Mouse (Mus musculus) liver, embryonic 15.5 days (tissue): Measurements from ENCODE around the gene Fads3. TPM values are rescaled to one million over a fixed set of nuclear protein-coding genes. Genes with fewer than 3 reads are reported as not detected.

Source experiments
- ATAC-seq: fragments of 200-750 bp; cut with Nextera tagmentation; 2 replicates; pipeline ENCODE4 v1.8.0; 2017; ENCODE audit warnings: moderate number of reproducible peaks, mild to moderate bottlenecking, moderate library complexity; ENCODE audit not compliant: insufficient read depth
- H3K27ac ChIP-seq: fragments of 300-500 bp; sonication (generic); replicated peaks from 2 replicates; pipeline ENCODE4 v1.5.1; 2015; ENCODE audit warnings: mild to moderate bottlenecking, inconsistent platforms
- H3K27me3 ChIP-seq: fragments of 300-500 bp; sonication (generic); 2 replicates; pipeline ENCODE4 v1.6.1; 2015; ENCODE audit warnings: mild to moderate bottlenecking, inconsistent platforms
- H3K36me3 ChIP-seq: fragments of 300-500 bp; sonication (generic); replicated peaks from 2 replicates; pipeline ENCODE4 v1.6.1; 2015; ENCODE audit warnings: moderate library complexity, mild to moderate bottlenecking, inconsistent platforms
- H3K4me1 ChIP-seq: fragments of 300-500 bp; sonication (generic); replicated peaks from 2 replicates; pipeline ENCODE4 v1.6.1; 2015; ENCODE audit warnings: inconsistent platforms
- H3K4me2 ChIP-seq: fragments of 300-500 bp; sonication (generic); 2 replicates; pipeline ENCODE4 v1.6.1; 2015; ENCODE audit warnings: moderate library complexity, mild to moderate bottlenecking, inconsistent platforms
- H3K4me3 ChIP-seq: fragments of 300-500 bp; sonication (generic); replicated peaks from 2 replicates; pipeline ENCODE4 v1.5.1; 2015; ENCODE audit warnings: mild to moderate bottlenecking, inconsistent platforms
- H3K9ac ChIP-seq: fragments of 300-500 bp; sonication (generic); 2 replicates; pipeline ENCODE4 v1.6.1; 2015; ENCODE audit warnings: moderate library complexity, mild to moderate bottlenecking, inconsistent platforms
- H3K9me3 ChIP-seq: fragments of 300-500 bp; sonication (generic); replicated peaks from 2 replicates; pipeline ENCODE4 v1.6.1; 2016; ENCODE audit warnings: inconsistent platforms
- WGBS: fragments of 180-500 bp; shearing (Covaris S2); methylation state at CpG from one replicate; pipeline ENCODE4 v1.1.7; 2015; ENCODE audit warnings: mixed read lengths; ENCODE audit not compliant: insufficient replicate concordance; 5-methylcytosine and 5-hydroxymethylcytosine counted together
- polyA plus RNA-seq: library from polyadenylated mRNA; unstranded; fragments of >200 nt; fragmentation: Nextera tagmentation; extraction: Ambion mirVana; gene quantifications from 2 replicates; pipeline ENCODE4 v1.2.1, GENCODE M21; 2015

The Fads3 gene
- polyA plus RNA-seq, 1 experiment from 2014 or later, result 7.6 TPM

DNA sequence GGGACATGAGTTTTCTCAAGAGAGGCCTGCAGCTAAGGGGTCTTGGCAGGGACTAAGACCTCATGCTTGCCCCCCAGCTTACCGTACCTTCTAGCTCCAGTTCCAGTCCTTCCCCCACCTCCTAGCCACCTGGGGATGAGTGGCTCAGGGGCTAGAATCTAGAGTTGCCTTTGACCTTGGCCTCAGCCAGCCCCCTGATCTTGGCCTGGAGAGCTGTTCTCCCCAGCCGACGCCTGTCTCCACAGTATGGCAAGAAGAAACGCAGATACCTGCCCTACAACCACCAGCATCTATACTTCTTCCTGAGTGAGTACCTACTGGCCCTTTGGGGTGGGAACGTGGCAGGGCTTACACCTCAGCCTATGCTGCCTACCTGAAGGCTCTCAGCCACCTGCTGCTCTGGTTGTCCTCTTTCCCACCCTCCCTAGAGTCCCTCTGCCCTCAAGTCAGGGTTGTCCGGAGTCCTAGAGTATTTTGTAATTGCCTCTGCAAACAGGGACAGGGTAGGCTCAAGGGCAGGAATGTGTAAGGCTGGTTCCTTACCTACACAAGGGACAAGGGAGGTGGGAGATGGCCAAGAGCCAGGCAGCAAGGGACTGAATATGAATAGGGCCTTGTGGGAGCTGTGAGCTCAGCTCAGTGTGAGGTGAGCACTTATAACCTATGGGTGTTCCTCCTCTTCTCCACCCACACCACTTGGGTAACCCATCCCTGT, 13.1 kb downstream of the Fads3 start:
- Histone ChIP-seq H3K27ac (no peak overlapping the region), H3K36me3 (peaks cover 11% of the 10 kb centered on the region; the same call in 1 of the 2 replicates), H3K4me1 (peaks cover 28% of the 10 kb centered on the region), H3K9ac (no peak overlapping the region), H3K4me2 (no peak overlapping the region), H3K4me3 (no peak overlapping the region), H3K27me3 (no peaks in the 10 kb centered on the region), H3K9me3 (no peaks in the 10 kb centered on the region)
- 68% methylated on average over 6 of the region's 6 CpGs for WGBS
- no peak for ATAC-seq

GRCm38 (mm10) chr19:10055261-10055660, 13.9 kb downstream of the Fads3 start:
- WGBS, result 57% methylated on average over 3 of the region's 3 CpGs
- ATAC-seq, result no peak
- Histone ChIP-seq H3K4me1 (peaks cover 30% of the 10 kb centered on the region), H3K36me3 (peaks cover 11% of the 10 kb centered on the region; the same call in 1 of the 2 replicates), H3K9ac (no peak overlapping the region), H3K9me3 (no peaks in the 10 kb centered on the region), H3K27me3 (no peaks in the 10 kb centered on the region), H3K4me2 (no peak overlapping the region), H3K27ac (no peak overlapping the region), H3K4me3 (no peak overlapping the region)

- Histone ChIP-seq H3K4me3 (no peak overlapping the region), H3K36me3 (peaks cover 11% of the 10 kb centered on the region; the same call in 1 of the 2 replicates), H3K27me3 (no peaks in the 10 kb centered on the region), H3K9ac (no peak overlapping the region), H3K4me1 (peaks cover 35% of the 10 kb centered on the region), H3K27ac (no peak overlapping the region), H3K9me3 (no peaks in the 10 kb centered on the region), H3K4me2 (no peak overlapping the region)
- no peak for ATAC-seq
- 81% methylated on average over 22 of the region's 22 CpGs for WGBS
Measured at GRCm38 (mm10) chr19:10055783-10056660, 14.7 kb downstream of the Fads3 start.

GRCm38 (mm10) chr19:10056686-10057085, 15.3 kb downstream of the Fads3 start:
- no peaks in the 10 kb centered on the region for H3K27me3 ChIP-seq
- peaks cover 42% of the 10 kb centered on the region for H3K4me1 ChIP-seq
- no peak overlapping the region for H3K4me2 ChIP-seq
- WGBS, result 64% methylated on average over 3 of the region's 3 CpGs
- H3K36me3 ChIP-seq, result peaks cover 13% of the 10 kb centered on the region
- no peaks in the 10 kb centered on the region for H3K9me3 ChIP-seq
- peak overlapping the region; percentile 12; the same call in 1 of the 2 replicates for H3K27ac ChIP-seq
- H3K9ac ChIP-seq, result no peak overlapping the region
- H3K4me3 ChIP-seq, result no peak overlapping the region
- no peak for ATAC-seq

GRCm38 (mm10) chr19:10057486-10058351, 16.4 kb downstream of the Fads3 start:
- peaks cover 52% of the 10 kb centered on the region for H3K4me1 ChIP-seq
- no peak overlapping the region for H3K9ac ChIP-seq
- H3K36me3 ChIP-seq, result peaks cover 21% of the 10 kb centered on the region
- 64% methylated on average over 11 of the region's 11 CpGs for WGBS
- peak; percentile 49 for ATAC-seq
- peak overlapping the region; percentile 48 for H3K27ac ChIP-seq
- peak overlapping the region; percentile 36 for H3K4me2 ChIP-seq
- H3K4me3 ChIP-seq, result no peak overlapping the region
- H3K27me3 ChIP-seq, result no peaks in the 10 kb centered on the region
- no peaks in the 10 kb centered on the region for H3K9me3 ChIP-seq

- no peak overlapping the region for H3K4me3 ChIP-seq
- peaks cover 26% of the 10 kb centered on the region for H3K36me3 ChIP-seq
- peaks cover 55% of the 10 kb centered on the region for H3K4me1 ChIP-seq
- 71% methylated on average over 1 of the region's 1 CpGs for WGBS
- no peak for ATAC-seq
- peak overlapping the region; percentile 36; the same call in 1 of the 2 replicates for H3K4me2 ChIP-seq
- H3K27me3 ChIP-seq, result no peaks in the 10 kb centered on the region
- H3K27ac ChIP-seq, result peak overlapping the region; percentile 48
- H3K9ac ChIP-seq, result no peak overlapping the region
- H3K9me3 ChIP-seq, result no peaks in the 10 kb centered on the region
Measured at GRCm38 (mm10) chr19:10058352-10058825, 17.0 kb downstream of the Fads3 start.

- Histone ChIP-seq H3K27me3 (no peaks in the 10 kb centered on the region), H3K4me1 (peaks cover 55% of the 10 kb centered on the region), H3K27ac (peak overlapping the region; percentile 84), H3K4me3 (no peak overlapping the region), H3K9me3 (no peaks in the 10 kb centered on the region), H3K4me2 (peak overlapping the region; percentile 64), H3K9ac (no peak overlapping the region), H3K36me3 (peaks cover 31% of the 10 kb centered on the region)
- no peak for ATAC-seq
- WGBS, result 68% methylated on average over 9 of the region's 9 CpGs
Measured at GRCm38 (mm10) chr19:10058876-10059427, 17.6 kb downstream of the Fads3 start.

DNA sequence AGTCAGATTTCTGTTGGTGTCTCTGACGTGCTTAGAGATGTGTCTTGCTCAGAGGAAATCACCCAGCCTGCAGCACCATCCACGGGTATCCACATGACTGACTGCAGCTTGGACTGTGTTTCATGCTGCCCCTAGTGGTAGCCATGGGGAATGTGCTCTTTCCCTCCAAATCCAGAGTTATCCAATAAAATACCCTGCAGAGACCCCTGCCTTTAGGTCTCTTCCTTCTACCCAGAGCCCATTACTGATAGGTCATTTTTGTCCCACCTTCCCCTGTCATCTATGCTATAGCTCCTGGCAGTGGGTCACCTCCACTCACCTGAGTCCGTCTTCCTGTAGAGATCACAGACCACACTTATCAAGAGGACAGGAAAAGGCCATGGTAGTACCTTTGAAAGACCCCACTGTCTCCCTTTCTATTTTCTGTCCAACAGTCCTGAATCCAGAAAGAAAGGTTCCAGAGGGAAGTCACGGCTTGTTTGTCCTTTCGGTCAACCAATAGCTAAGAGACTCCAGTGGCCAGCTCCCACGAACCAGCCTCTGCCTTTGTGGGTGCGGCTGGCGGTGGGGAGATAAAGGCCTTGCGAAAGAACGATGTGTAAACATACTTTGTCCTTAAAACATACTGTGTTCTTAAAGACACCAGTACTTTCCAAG, 18.7 kb downstream of the Fads3 start:
- peak; percentile 74 for ATAC-seq
- 6% methylated on average over 10 of the region's 10 CpGs for WGBS
- H3K4me3 ChIP-seq, result peak overlapping the region; percentile 36

GRCm38 (mm10) chr19:10060783-10061590, 19.6 kb downstream of the Fads3 start:
- WGBS, result 20% methylated on average over 8 of the region's 8 CpGs

More for the DNA sequence above, 18.7 kb downstream of the Fads3 start:
- H3K4me2 ChIP-seq, result peak overlapping the region; percentile 64
- no peaks in the 10 kb centered on the region for H3K9me3 ChIP-seq
- H3K27ac ChIP-seq, result peak overlapping the region; percentile 84
- H3K36me3 ChIP-seq, result peaks cover 30% of the 10 kb centered on the region
- no peaks in the 10 kb centered on the region for H3K27me3 ChIP-seq
- peak overlapping the region; percentile 18; the same call in 1 of the 2 replicates for H3K9ac ChIP-seq
- peaks cover 61% of the 10 kb centered on the region for H3K4me1 ChIP-seq

More at GRCm38 (mm10) chr19:10060783-10061590, 19.6 kb downstream of the Fads3 start:
- peak; percentile 32 for ATAC-seq
- H3K9ac ChIP-seq, result peak overlapping the region; percentile 12; the same call in 1 of the 2 replicates
- H3K36me3 ChIP-seq, result peaks cover 34% of the 10 kb centered on the region
- no peak overlapping the region for H3K4me3 ChIP-seq
- H3K4me1 ChIP-seq, result peaks cover 67% of the 10 kb centered on the region
- no peaks in the 10 kb centered on the region for H3K9me3 ChIP-seq
- H3K4me2 ChIP-seq, result peak overlapping the region; percentile 64
- H3K27me3 ChIP-seq, result no peaks in the 10 kb centered on the region
- H3K27ac ChIP-seq, result peak overlapping the region; percentile 84
